Mouse (Mus musculus): ENCODE results near the gene Angptl7.

DNA sequence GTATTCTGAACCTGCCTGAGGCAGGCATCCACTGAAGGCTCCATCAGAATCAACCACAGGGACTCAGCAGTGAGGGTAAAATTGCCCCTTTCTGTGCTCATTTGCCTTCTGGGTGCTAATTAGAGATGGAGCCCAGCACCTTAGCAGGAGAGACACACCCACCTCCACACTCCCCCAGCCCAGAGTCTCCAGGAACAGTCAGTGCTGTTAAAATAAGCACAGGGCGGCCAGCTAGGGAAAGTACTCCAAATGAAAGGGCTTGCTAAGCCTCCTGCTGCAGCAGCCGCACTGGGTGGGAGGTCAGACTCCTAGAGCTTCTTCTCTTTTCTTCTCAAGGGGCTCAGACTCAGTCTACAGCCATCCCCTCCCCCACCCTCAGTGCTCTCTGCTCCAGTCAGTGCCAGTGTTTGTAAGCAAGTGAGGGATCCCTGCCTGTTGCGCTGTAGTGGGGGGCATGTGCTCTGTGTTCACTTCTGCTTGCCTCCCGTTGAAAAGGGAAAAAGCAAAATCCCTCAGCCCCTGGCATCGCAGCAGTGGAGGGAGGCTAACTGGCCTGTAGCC lies 18.1 kb upstream of the Angptl7 start:
- TF ChIP-seq POLR2A (IDR thresholded peaks at IDR 0.05; ENCODE audit: insufficient read depth, low read length) = no peak
- TF ChIP-seq EP300 (IDR thresholded peaks at IDR 0.05; ENCODE audit: insufficient read depth, low read depth, low read length) = no peak
- no peak for TF ChIP-seq CTCF (IDR thresholded peaks at IDR 0.05; ENCODE audit: low read depth, low read length)

All from ES-Bruce4 (cell line).